Mouse (Mus musculus): Measurements from ENCODE around the gene Lrrc4c. TPM values are rescaled to one million over a fixed set of nuclear protein-coding genes. Genes with fewer than 3 reads are reported as not detected.

The Lrrc4c gene
- polyA plus RNA-seq, 1 experiment from 2014 or later, result 0.31 TPM

GRCm38 (mm10) chr2:97543691-97544672 is 1226.0 kb downstream of the Lrrc4c start:
- Histone ChIP-seq H3K4me3 (no peak overlapping the region), H3K4me1 (replicated peaks) (no peaks in the 10 kb centered on the region), H3K27ac (ENCODE audit: poor library complexity, severe bottlenecking) (no peak overlapping the region), H3K9ac (no peak overlapping the region), H3K4me2 (no peak overlapping the region), H3K27me3 (replicated peaks) (no peaks in the 10 kb centered on the region), H3K36me3 (no peaks in the 10 kb centered on the region), H3K9me3 (replicated peaks) (no peaks in the 10 kb centered on the region)
- WGBS, result 69% methylated on average over 10 of the region's 10 CpGs
- no peak for ATAC-seq (ENCODE audit: insufficient number of reproducible peaks, low FRiP score)

- Histone ChIP-seq H3K4me3 (no peak overlapping the region), H3K36me3 (no peaks in the 10 kb centered on the region), H3K9ac (no peak overlapping the region), H3K4me1 (replicated peaks) (no peaks in the 10 kb centered on the region), H3K9me3 (replicated peaks) (no peaks in the 10 kb centered on the region), H3K27ac (ENCODE audit: poor library complexity, severe bottlenecking) (no peak overlapping the region), H3K4me2 (no peak overlapping the region), H3K27me3 (replicated peaks) (no peaks in the 10 kb centered on the region)
- no peak for ATAC-seq (ENCODE audit: insufficient number of reproducible peaks, low FRiP score)
These were observed 1226.7 kb downstream of the Lrrc4c start for GRCm38 (mm10) chr2:97544673-97545071.

GRCm38 (mm10) chr2:97545946-97546345 is 1228.0 kb downstream of the Lrrc4c start:
- H3K27ac ChIP-seq (ENCODE audit: poor library complexity, severe bottlenecking), result no peak overlapping the region
- no peaks in the 10 kb centered on the region for H3K9me3 ChIP-seq (replicated peaks)
- H3K4me1 ChIP-seq (replicated peaks), result no peaks in the 10 kb centered on the region
- H3K4me2 ChIP-seq, result no peak overlapping the region
- H3K36me3 ChIP-seq, result no peaks in the 10 kb centered on the region
- no peak for ATAC-seq (ENCODE audit: insufficient number of reproducible peaks, low FRiP score)
- WGBS, result 83% methylated on average over 1 of the region's 1 CpGs
- H3K4me3 ChIP-seq, result no peak overlapping the region
- H3K27me3 ChIP-seq (replicated peaks), result no peaks in the 10 kb centered on the region
- no peak overlapping the region for H3K9ac ChIP-seq

- no peaks in the 10 kb centered on the region for H3K27me3 ChIP-seq (replicated peaks)
- H3K27ac ChIP-seq (ENCODE audit: poor library complexity, severe bottlenecking), result no peak overlapping the region
- no peak for ATAC-seq (ENCODE audit: insufficient number of reproducible peaks, low FRiP score)
- H3K4me2 ChIP-seq, result no peak overlapping the region
- WGBS, result 53% methylated on average over 2 of the region's 2 CpGs
- no peaks in the 10 kb centered on the region for H3K36me3 ChIP-seq
- no peaks in the 10 kb centered on the region for H3K9me3 ChIP-seq (replicated peaks)
- no peak overlapping the region for H3K9ac ChIP-seq
- H3K4me3 ChIP-seq, result no peak overlapping the region
- H3K4me1 ChIP-seq (replicated peaks), result no peaks in the 10 kb centered on the region
These were observed 1246.5 kb downstream of the Lrrc4c start for GRCm38 (mm10) chr2:97564509-97564908.

GRCm38 (mm10) chr2:97568954-97569353 is 1251.0 kb downstream of the Lrrc4c start:
- Histone ChIP-seq H3K4me2 (no peak overlapping the region), H3K4me3 (no peak overlapping the region), H3K4me1 (replicated peaks) (no peaks in the 10 kb centered on the region), H3K9ac (no peak overlapping the region), H3K36me3 (no peaks in the 10 kb centered on the region), H3K9me3 (replicated peaks) (no peaks in the 10 kb centered on the region), H3K27ac (ENCODE audit: poor library complexity, severe bottlenecking) (no peak overlapping the region), H3K27me3 (replicated peaks) (no peaks in the 10 kb centered on the region)
- 78% methylated on average over 2 of the region's 2 CpGs for WGBS
- ATAC-seq (ENCODE audit: insufficient number of reproducible peaks, low FRiP score), result no peak

GRCm38 (mm10) chr2:97574921-97575320 is 1257.0 kb downstream of the Lrrc4c start:
- Histone ChIP-seq H3K27me3 (replicated peaks) (no peaks in the 10 kb centered on the region), H3K4me1 (replicated peaks) (no peaks in the 10 kb centered on the region), H3K27ac (ENCODE audit: poor library complexity, severe bottlenecking) (no peak overlapping the region), H3K36me3 (no peaks in the 10 kb centered on the region), H3K9ac (no peak overlapping the region), H3K4me3 (no peak overlapping the region), H3K4me2 (no peak overlapping the region), H3K9me3 (replicated peaks) (no peaks in the 10 kb centered on the region)
- no peak for ATAC-seq (ENCODE audit: insufficient number of reproducible peaks, low FRiP score)

GRCm38 (mm10) chr2:97581132-97581531 is 1263.2 kb downstream of the Lrrc4c start:
- Histone ChIP-seq H3K27me3 (replicated peaks) (no peaks in the 10 kb centered on the region), H3K9me3 (replicated peaks) (no peaks in the 10 kb centered on the region), H3K4me1 (replicated peaks) (no peaks in the 10 kb centered on the region), H3K9ac (no peak overlapping the region), H3K27ac (ENCODE audit: poor library complexity, severe bottlenecking) (no peak overlapping the region), H3K4me3 (no peak overlapping the region), H3K4me2 (no peak overlapping the region), H3K36me3 (no peaks in the 10 kb centered on the region)
- no peak for ATAC-seq (ENCODE audit: insufficient number of reproducible peaks, low FRiP score)
- WGBS, result 63% methylated on average over 2 of the region's 2 CpGs

GRCm38 (mm10) chr2:97586322-97586721 is 1268.4 kb downstream of the Lrrc4c start:
- 71% methylated on average over 3 of the region's 3 CpGs for WGBS
- H3K27ac ChIP-seq (ENCODE audit: poor library complexity, severe bottlenecking), result no peak overlapping the region
- no peak overlapping the region for H3K4me2 ChIP-seq
- no peaks in the 10 kb centered on the region for H3K36me3 ChIP-seq
- H3K4me3 ChIP-seq, result no peak overlapping the region
- H3K27me3 ChIP-seq (replicated peaks), result no peaks in the 10 kb centered on the region
- no peak for ATAC-seq (ENCODE audit: insufficient number of reproducible peaks, low FRiP score)
- H3K9ac ChIP-seq, result no peak overlapping the region
- H3K9me3 ChIP-seq (replicated peaks), result no peaks in the 10 kb centered on the region
- H3K4me1 ChIP-seq (replicated peaks), result no peaks in the 10 kb centered on the region

GRCm38 (mm10) chr2:97590563-97590962 is 1272.6 kb downstream of the Lrrc4c start:
- no peaks in the 10 kb centered on the region for H3K27me3 ChIP-seq (replicated peaks)
- H3K9ac ChIP-seq, result no peak overlapping the region
- no peaks in the 10 kb centered on the region for H3K9me3 ChIP-seq (replicated peaks)
- H3K4me3 ChIP-seq, result no peak overlapping the region
- no peaks in the 10 kb centered on the region for H3K36me3 ChIP-seq
- H3K4me2 ChIP-seq, result no peak overlapping the region
- H3K27ac ChIP-seq (ENCODE audit: poor library complexity, severe bottlenecking), result no peak overlapping the region
- no peaks in the 10 kb centered on the region for H3K4me1 ChIP-seq (replicated peaks)
- ATAC-seq (ENCODE audit: insufficient number of reproducible peaks, low FRiP score), result no peak
- WGBS, result 77% methylated on average over 3 of the region's 3 CpGs

- Histone ChIP-seq H3K27ac (ENCODE audit: poor library complexity, severe bottlenecking) (no peak overlapping the region), H3K4me2 (no peak overlapping the region), H3K9ac (no peak overlapping the region), H3K36me3 (no peaks in the 10 kb centered on the region), H3K4me1 (replicated peaks) (no peaks in the 10 kb centered on the region), H3K9me3 (replicated peaks) (no peaks in the 10 kb centered on the region), H3K27me3 (replicated peaks) (no peaks in the 10 kb centered on the region), H3K4me3 (no peak overlapping the region)
- 68% methylated on average over 3 of the region's 3 CpGs for WGBS
- no peak for ATAC-seq (ENCODE audit: insufficient number of reproducible peaks, low FRiP score)
These were observed 1286.2 kb downstream of the Lrrc4c start for GRCm38 (mm10) chr2:97604182-97604581.

GRCm38 (mm10) chr2:97604688-97605215 is 1286.8 kb downstream of the Lrrc4c start:
- H3K4me3 ChIP-seq, result no peak overlapping the region
- no peaks in the 10 kb centered on the region for H3K4me1 ChIP-seq (replicated peaks)
- ATAC-seq (ENCODE audit: insufficient number of reproducible peaks, low FRiP score), result no peak
- no peak overlapping the region for H3K27ac ChIP-seq (ENCODE audit: poor library complexity, severe bottlenecking)
- H3K9ac ChIP-seq, result no peak overlapping the region
- H3K36me3 ChIP-seq, result no peaks in the 10 kb centered on the region
- no peaks in the 10 kb centered on the region for H3K9me3 ChIP-seq (replicated peaks)
- 63% methylated on average over 3 of the region's 3 CpGs for WGBS
- no peaks in the 10 kb centered on the region for H3K27me3 ChIP-seq (replicated peaks)
- no peak overlapping the region for H3K4me2 ChIP-seq

Measured in heart, embryonic 12.5 days (tissue).